Mouse (Mus musculus) spleen, adult 12 weeks (tissue): ENCODE data around the gene Olfr56.
"Not testable (repeated sequence)": the region's sequence is repeated elsewhere in the genome, so short reads cannot be mapped to it uniquely, and the experiment has no call there.

Experiments
- DNase-seq: peaks from one replicate; pipeline ENCODE4 v3.0.0; 2022; ENCODE audit warnings: low spot score

Gene Olfr56

DNA sequence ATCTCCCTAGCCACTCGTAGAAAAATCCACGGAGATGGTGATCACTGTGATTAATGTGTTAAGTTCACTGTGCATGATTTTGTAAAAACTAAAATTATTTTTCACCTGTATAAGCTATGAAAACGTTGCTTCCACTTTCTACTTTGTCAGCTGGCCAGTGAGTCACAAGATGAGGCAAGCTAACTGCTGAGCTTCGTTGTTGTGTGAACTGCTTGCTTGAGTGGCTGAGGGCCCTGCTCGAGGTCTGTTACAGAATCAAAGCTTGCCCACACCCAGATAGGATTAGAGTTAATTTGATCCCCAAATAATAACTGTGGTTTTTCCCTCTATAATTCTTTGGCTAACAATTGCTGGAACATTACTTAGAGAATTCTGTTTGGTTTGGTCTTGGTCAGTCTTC is 73.2 kb downstream of the Olfr56 start:
- not testable (repeated sequence) for DNase-seq

DNA sequence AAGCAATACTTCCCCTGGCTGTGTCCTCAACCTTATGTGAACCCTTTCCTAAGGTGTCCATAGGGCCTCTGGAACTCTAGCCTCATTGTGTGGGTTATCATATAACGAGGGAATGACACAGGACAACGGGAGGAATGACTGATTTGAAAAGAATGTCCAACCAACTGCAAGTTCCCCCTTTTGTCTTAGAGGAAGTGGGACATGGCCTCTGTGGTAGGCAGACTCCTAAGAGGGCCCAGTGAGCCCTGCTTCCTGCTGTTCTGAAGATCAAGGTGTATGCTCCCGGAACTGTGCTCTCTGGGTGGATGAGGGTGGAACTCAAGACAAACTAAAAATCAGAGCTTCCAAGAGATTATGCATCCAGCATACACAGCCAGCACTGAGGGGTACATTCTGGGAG is 81.4 kb downstream of the Olfr56 start:
- DNase-seq = not testable (repeated sequence)

DNA sequence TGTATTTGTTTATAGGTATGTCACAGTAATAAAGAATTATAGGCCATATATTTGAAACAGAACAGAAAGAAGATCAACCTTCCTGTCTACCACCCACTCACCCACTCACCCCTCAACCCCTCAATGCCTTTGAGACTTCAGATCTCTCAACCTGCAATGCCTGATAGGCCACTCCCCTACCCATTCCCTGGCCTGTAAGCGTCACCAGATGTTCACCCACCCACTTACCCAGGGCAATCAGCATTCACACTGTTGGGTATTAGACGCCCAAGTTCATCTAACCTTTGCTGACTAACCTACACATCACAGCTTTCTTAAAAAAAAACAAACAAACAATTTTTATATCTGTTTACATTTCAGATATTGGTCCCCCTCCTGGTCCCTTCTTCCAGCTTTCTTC is 83.2 kb downstream of the Olfr56 start:
- not testable (repeated sequence) for DNase-seq

DNA sequence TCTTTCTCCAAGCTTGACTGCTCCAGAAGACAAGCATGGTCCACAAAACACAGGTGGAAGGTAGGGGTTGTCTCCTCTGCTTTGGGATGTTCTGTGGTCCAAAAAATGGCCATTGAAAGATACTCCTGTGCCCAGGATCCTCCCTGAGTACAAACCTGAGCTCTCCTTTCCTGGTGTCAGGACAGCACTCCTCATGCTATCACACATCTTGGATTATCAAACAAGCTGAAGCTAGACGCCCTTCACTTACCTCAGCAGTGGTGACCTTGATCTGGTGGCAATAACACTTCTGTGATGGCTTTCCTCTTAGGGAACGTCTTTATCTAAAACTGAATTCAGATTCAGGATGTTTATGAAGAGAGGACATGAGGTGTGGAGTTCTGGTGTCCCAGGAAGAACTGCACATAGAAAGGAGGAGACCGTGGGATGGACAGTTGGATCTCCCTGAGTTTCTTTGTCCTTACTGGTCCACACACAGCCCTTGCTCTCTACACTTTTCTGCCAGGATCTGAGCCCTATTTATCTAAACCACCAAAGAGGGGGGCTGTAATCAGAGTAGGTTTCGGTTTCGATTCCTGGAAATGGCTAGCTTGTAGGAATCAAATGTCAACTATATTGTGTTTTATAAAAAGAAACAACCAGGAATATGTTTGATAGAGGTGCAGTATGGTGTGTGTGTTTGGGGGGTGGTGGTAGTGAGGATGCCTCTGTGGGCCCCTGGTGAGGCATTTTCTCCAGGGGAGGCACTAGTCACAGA is 85.2 kb downstream of the Olfr56 start, which contains the start of gene Tgtp2:
Tgtp2 (minus strand) TSS at position 494 of the 757 bp plus-strand sequence.
- DNase-seq = not testable (repeated sequence)

DNA sequence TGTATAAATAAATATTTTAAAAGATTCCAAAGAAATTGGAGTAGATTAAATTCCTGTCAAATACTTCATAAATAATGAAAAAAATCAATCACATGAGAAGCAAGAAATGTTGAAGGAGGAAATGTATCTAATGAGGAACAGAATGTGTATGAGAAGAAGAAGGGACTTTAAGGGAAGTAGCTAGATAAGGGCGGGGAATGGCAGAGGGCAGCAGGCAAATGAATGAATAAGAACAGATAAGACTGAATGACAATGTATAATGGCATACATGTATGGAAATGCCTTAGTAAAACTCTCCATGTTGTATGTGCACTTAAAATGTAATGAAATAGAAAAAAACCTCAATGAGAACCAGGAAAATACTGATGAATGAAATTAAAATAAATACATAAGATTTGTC is 89.7 kb downstream of the Olfr56 start:
- DNase-seq = no peak

DNA sequence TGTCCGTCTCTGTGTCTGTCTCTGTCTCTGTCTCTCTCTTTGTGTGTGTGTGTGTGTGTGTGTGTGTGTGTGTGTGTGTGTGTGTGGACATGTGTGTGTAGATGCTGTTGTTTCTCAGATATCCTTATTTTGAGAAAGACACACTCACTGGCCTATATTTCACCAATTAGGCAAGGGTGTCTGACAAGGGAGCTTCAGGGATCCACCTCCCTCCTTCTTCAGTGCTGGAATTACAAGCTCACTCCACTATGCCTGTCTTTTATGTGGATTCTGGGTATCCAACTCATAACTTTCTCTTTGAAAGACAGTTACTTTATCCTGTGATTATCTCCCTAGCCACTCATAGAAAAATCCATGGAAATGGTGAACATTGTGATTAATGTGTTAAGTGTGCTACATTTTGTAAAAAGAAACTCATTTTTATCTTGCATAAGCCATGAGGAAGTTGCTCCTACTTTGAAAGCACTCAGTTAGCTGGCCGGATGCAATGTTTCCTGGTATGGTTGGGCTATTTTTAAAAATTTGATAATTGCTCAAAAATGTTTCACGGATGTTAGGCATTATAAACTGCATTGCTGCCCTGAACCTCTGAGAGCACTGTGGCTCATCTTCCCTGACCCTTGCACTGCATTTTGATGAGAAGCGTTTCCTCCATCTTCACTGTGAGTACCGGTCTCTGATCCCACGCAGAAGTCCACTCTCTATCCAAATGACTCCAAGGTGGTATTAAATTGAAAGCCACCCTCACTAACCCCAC is 97.5 kb downstream of the Olfr56 start, which contains the start of gene Ifi47:
Ifi47 (plus strand) TSS at position 587 of the 757 bp plus-strand sequence.
- not testable (repeated sequence) for DNase-seq

DNA sequence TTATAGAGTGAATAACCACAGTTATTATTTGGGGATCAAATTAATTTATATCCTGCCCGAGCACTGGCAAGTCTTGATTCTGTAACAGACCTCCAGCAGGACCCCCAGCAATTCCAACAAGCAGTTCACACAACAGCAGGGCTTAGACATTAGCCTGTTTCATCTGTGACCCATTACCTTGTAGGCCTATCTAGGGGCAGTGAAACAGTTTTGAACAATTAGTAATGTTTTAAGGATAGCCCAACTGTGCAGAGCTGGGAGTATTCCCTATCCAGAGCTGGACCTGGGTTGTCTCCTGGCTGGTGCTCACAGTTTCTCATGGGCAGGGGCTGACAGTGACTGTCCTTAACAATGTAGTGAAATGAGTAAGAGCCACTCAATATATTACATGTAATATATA is 98.3 kb downstream of the Olfr56 start:
- no peak for DNase-seq

DNA sequence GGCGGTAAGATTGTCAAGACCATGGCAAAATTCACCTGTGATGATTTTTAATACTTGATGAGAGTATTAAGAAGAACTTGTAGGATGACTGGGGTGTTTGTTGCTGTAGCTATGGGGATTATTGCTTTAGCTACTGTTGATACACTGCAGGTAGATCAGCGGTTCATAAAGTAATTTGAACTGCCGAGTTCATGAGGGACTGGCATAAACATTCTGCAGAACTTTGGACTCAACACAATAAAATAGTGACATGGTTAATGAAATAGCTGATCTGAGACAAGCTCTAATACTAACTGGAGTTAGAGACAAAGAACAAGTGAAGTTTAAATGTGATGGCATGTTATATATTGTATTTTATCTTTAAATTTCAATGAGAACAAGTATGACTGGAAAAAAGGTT is 100.0 kb downstream of the Olfr56 start:
- DNase-seq = no peak

DNA sequence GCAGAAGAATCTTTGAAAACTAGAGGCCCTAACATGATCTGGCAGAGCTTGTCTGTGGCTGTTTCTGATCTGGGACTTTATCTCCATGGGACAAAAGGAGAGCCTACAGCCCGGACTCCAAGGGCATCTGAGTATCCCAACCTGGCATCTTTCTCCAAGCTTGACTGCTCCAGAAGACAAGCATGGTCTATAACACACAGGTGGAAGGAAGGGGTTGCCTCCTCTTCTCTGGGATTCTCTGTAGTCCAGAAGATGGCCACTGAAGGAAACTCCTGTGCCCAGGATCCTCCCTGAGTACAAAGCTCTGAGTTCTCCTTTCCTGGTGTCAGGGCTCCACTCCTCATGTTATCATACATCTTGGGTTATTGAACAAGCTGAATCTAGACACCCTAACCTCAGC is 101.9 kb downstream of the Olfr56 start:
- DNase-seq = no peak

DNA sequence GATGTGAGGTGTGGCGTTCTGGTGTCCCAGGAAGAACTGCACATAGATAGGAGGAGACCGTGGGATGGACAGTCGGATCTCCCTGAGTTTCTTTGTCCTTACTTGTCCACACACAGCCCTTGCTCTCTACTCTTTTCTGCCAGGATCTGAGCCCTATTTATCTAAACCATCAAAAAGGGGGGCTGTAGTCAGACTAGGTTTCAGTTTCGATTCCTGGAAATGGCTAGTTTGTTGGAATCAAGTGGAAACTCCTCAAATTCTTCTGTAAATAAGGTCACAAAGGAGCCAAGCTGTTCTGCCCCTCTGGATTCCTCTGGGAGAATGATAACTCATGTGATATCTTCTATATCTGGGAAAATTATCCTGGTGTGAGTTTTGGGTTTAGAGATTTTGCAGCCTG is 102.7 kb downstream of the Olfr56 start:
- no peak for DNase-seq

DNA sequence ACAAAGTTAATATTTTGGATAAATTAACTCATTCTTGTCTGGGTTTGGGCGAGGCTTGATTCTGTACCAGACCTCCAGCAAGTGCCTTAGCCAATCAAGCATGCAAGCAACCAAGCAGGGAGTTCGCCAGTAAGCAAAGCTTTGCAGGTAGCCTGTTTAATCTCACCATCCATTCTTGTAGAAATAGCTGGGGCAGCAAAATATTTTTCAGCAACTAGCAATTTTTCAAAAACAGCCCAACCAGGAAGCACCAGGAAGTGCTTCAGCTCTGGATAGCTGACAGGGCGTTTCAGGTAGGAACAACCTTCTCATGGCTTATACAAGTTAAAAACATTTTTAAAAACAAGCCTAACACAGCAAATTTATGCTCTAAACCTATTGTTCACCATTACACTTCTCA is 103.2 kb downstream of the Olfr56 start:
- no peak for DNase-seq

DNA sequence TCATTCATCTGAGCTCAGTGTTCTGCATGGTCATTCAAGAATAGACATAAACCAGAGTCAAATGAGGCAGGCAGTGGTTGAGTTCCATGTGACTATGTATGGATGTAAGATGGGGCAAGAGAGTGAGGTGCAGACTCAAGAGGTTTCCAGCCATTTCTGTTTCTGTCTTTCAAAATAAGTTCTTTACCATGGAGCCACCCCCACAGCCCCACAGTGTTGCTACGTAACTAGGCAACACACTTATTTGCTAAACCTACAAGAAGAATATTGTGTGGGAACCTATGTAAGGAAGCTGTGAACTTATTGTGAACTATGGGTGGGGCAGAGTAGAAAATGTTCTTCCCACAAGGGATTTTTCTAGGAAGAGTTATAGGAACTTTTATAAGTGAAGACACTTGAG is 104.5 kb downstream of the Olfr56 start:
- no peak for DNase-seq

DNA sequence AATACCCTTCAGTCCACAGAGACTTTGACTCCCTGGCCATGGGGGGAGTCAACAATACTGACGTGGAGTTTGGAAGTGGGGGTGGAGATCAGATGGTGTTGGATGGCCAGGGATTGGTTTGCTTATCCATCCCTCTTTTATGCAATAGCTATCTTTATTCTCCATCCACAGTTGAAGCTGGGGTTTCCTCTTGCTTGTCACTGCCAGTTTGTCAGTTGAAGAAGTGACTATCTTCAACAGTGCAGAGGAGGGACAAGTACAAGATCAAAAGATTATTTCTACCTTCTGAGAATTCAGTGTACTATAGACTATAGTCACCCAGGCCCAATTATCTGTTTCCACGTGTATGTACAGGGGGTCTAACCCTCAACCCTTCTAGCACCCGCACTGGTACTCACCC is 105.1 kb downstream of the Olfr56 start:
- DNase-seq = no peak

DNA sequence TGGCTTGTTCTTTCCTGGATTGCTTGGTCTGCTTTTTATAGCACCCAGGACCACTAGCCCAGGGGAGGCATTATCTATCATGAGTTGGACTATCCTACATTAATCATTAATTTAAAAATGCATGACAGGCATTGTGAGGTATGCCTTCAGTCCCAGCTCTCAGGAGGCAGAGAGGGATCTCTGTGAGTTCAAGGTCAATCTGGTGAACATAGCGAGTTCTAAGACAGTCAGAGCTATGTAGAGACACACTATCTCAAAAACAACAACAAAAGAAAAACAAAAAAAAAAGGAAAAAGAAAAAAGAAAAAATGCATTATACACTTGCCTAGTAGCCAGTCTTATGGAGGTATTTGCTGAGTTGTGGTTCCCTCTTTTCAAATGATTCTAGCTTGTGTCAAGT is 105.7 kb downstream of the Olfr56 start:
- DNase-seq = no peak

DNA sequence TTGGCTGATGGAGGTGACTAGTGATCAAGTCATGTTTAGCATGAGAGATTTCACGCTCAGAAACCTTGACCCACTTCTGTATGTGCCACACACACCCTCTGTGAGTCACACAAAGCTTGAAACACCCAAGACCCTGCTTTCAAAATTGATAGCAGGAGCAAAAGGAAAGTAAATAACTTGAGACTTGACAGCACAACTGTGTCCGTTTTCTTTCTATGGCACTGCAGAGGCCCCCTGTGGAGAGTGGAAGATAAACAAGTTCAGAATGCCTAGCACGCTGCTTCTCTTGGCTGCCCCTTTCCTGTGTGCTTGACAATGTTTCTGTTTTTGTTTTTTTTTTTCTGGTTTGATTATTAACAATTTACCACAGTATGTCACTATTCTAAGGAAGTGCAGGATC is 106.2 kb downstream of the Olfr56 start:
- DNase-seq = no peak

DNA sequence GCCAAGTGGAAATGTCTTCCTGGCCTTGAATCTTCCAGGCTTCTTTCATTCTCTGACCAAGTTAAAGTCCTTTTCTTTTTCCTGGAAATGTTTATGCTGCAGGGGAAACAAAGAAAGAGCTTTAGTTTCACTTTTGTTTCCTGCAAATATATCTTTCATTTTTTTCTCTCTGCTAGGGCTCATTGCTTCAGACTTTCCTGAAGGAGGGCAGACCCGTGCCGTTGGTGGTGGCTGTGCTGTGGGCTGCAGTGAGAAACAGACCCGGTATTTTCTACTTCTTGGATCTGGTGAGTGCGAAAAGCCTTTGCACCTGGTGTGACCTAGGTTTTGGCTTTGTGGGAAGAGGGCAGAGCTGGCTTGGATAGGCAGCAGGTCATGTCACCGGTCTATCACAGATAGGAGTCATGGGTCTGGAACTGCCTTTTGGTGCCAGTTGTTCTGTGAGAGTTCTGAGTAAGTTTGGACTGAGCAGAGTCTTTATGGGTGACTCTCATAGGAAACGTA is 108.2 kb downstream of the Olfr56 start:
- no peak for DNase-seq

DNA sequence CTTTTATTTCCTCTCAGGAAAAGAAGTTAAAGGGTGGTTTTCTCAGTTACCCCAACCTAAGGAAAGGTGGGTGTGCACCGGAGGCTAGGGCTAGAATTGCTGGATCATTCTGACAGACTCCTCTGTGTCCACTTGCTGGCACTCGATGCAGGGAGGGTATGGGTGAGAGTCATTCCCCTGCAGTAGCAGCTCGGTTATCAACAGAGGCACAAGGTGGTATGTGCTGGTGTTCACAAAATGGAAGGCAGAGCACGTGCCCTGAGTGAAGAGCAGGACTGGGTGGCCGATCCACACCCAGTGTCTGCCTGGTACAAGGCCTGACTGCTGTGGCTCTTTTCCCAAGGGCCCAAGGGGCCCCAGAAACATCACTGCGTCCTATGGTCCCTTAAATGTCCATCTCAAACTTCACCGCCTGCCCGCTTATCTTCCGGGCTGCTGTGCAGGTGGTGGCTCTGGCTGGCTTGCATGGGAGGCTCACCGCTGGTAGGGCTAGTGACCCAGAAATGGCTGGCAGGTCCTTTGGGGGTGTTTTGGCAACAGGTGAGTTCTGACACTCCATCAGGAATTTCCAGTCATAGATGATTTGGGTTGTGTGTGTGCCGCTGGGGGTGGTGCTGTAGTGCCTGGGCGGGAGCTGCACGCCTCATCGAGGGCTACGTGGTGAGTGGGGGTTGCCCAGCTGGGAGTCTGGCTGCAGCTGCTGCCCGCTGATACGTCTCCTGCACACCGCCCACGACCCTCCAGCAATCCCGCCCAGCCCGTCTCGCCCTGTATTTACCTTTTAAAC is 109.3 kb downstream of the Olfr56 start:
- peak; percentile 67 for DNase-seq

DNA sequence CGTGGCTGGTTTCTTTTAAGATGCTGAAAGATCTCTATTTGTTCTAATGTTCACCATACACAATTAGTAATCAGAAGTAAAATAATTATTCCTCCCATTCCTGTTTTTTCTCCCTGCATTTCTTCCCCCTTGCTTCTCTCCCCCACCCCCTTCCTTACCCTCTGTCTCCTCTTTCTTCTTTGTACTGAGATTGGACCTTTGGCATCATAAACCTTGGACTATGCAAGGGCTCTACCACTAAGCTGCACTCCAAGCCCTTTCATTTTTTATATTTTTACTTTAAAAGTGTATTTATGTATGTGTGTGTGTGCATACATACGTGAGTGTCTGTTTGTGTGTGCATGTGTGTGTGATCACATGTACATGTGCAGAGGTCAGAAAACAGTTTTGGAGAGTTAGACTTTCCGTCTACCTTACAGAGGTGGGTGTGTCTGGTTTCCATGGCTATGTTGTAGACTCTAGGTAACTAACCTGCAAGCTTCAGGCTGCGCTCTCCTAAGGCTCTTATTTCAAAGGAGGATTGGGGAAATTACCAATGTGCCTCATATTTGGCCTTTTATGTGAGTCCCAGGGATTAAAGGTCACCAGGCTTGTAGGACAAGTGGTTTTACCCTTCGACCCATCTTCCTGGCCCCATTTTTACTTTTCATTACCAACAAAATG is 110.4 kb downstream of the Olfr56 start:
- no peak for DNase-seq

DNA sequence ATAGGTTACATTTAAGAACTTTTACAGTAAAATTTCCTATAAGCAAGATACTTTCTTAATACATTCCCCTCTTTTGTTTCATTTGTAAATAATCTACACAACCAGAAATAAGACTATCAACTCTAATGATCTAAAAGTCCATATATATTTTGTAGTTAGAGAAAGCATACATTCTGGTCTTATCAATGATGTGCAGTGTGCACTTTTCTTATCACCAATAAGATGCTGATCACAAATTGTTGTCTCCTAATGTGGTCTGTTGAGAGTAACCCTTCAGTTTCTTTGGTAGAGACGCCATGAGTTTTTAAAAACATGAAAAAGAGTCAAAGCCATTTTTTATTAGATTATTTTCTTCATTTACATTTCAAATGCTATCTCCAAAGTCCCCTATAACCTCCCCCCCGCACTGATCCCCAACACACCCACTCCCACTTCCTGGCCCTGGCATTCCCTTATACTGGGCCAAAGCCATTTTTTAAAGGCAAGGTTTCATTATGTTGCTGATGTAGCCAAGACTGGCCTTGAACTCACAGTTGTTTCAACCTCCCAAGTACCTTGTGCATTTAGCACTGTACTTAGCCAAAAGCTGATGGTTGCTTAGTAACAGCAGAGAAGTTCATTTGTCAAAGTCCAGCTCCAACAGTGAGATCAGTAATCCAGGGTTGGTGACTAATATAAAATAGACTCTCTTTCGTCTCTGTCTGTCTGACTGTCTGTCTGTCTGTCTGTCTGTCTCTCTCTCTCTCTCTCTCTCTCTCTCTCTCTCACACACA is 111.2 kb downstream of the Olfr56 start:
- DNase-seq = no peak

DNA sequence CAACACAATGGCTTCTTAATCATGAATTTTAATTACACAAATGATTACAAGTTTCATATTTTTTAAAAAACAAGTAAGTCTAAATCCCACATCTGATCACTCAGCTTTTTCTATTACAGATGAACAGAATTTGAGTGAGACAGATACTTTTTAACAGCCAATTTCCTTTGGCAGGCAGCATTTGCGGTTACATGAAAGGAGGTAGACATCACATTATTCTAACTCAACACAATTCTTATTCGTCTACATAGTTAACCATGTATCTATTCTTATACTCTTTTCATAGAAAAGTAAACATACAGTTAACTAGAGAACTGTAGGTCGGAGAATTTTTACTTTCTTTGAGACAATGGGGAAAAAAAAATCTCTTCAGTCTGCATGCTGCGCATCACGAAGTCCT is 111.9 kb downstream of the Olfr56 start:
- no peak for DNase-seq

DNA sequence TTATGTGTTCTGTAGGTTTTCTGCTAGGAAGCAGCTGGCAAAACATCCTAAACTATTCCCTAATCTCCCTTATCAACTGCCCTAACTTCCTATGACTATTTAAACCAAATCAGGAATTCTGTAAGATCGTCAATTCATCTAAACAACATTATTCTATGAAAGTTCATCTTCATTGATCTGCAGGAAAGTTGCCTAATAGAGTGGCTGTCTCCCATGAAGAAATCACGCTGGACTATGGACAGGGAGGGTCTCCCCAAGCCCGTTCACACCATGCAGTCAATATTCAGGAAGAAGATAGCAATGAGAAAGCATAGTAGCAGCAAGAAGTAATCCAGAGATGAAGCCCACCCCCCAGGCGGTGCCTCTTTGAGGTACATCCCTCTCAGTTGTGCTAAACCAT is 112.5 kb downstream of the Olfr56 start:
- DNase-seq = no peak
